Mouse (Mus musculus) hindbrain, embryonic 14.5 days (tissue): Measurements from ENCODE around the gene Arhgap24. TPM values are rescaled to one million over a fixed set of nuclear protein-coding genes. Genes with fewer than 3 reads are reported as not detected.

Experiments used
- ATAC-seq: fragments of 200-750 bp; cut with Nextera tagmentation; 2 replicates; pipeline ENCODE4 v1.8.0; 2017; ENCODE audit warnings: moderate number of reproducible peaks, mild to moderate bottlenecking, moderate TSS enrichment, moderate library complexity; ENCODE audit not compliant: low FRiP score
- DNase-seq: peaks from one replicate; pipeline ENCODE4 v3.0.0-alpha.2; 2015; ENCODE audit warnings: low spot score
- H3K27ac ChIP-seq: fragments of 300-500 bp; sonication (generic); 2 replicates; pipeline ENCODE4 v1.5.1; 2014; ENCODE audit warnings: mild to moderate bottlenecking, moderate library complexity
- H3K27me3 ChIP-seq: fragments of 300-500 bp; sonication (generic); 2 replicates; pipeline ENCODE4 v1.6.1; 2014; ENCODE audit warnings: mild to moderate bottlenecking, low read length, mixed read lengths; ENCODE audit not compliant: control insufficient read depth, insufficient read depth
- H3K36me3 ChIP-seq: fragments of 300-500 bp; sonication (generic); replicated peaks from 2 replicates; pipeline ENCODE4 v1.6.1; 2014; ENCODE audit not compliant: control insufficient read depth, insufficient read depth
- H3K4me1 ChIP-seq: fragments of 300-500 bp; sonication (generic); replicated peaks from 2 replicates; pipeline ENCODE4 v1.6.1; 2014; ENCODE audit warnings: antibody characterized with exemption, low read length, mixed read lengths; ENCODE audit not compliant: control insufficient read depth, insufficient read depth
- H3K4me2 ChIP-seq: fragments of 300-500 bp; sonication (generic); replicated peaks from 2 replicates; pipeline ENCODE4 v1.6.1; 2014; ENCODE audit warnings: mild to moderate bottlenecking, moderate library complexity
- H3K4me3 ChIP-seq: fragments of 300-500 bp; sonication (generic); replicated peaks from 2 replicates; pipeline ENCODE4 v1.5.1; 2014; ENCODE audit warnings: mild to moderate bottlenecking, low read length
- H3K9ac ChIP-seq: fragments of 300-500 bp; sonication (generic); 2 replicates; pipeline ENCODE4 v1.6.1; 2014
- H3K9me3 ChIP-seq: fragments of 300-500 bp; sonication (generic); 2 replicates; pipeline ENCODE4 v1.6.1; 2016; ENCODE audit warnings: low read length; ENCODE audit not compliant: control insufficient read depth
- WGBS: fragments of 180-500 bp; shearing (Covaris S2); extraction: QIAGEN DNeasy Blood & Tissue Kit; methylation state at CpG from one replicate; pipeline ENCODE4 v1.1.7; 2014; 5-methylcytosine and 5-hydroxymethylcytosine counted together
- polyA plus RNA-seq: library from polyadenylated mRNA; unstranded; fragments of >200 nt; fragmentation: Nextera tagmentation; extraction: Ambion mirVana; gene quantifications from 2 replicates; pipeline ENCODE4 v1.2.1, GENCODE M21; 2014

The Arhgap24 gene
- 10.3 and 12.3 TPM in 2 replicates for polyA plus RNA-seq

- Histone ChIP-seq H3K4me2 (peak within 1 kb of the TSS; percentile 86), H3K9me3 (no peaks in the 10 kb centered on the region), H3K27ac (0 out of 2 replicates have a peak within 1 kb of the TSS, but pooled peaks have one; percentile 55), H3K4me3 (peak within 1 kb of the TSS; percentile 43), H3K27me3 (0 out of 2 replicates have a peak, but pooled peaks cover 4% of the 10 kb centered on the region), H3K9ac (peak within 1 kb of the TSS; percentile 63), H3K36me3 (no peaks in the 10 kb centered on the region), H3K4me1 (peaks cover 23% of the 10 kb centered on the region)
- peak; percentile 74 for ATAC-seq
- under 1% methylated on average over 44 of the region's 44 CpGs for WGBS
- peak; percentile 56 for DNase-seq
Measured at GRCm38 (mm10) chr5:102481215-102482211, at the start of gene Arhgap24. TSS of gene Arhgap24 (plus strand) at chr5:102481391.

- 40% methylated on average over 4 of the region's 4 CpGs for WGBS
- Histone ChIP-seq H3K9me3 (no peaks in the 10 kb centered on the region), H3K4me2 (no peak overlapping the region), H3K4me3 (no peak overlapping the region), H3K9ac (no peak overlapping the region), H3K36me3 (no peaks in the 10 kb centered on the region), H3K27ac (no peak overlapping the region), H3K4me1 (no peaks in the 10 kb centered on the region), H3K27me3 (no peaks in the 10 kb centered on the region)
- DNase-seq, result no peak
- ATAC-seq, result no peak
Measured at GRCm38 (mm10) chr5:102434182-102434581, 47.0 kb upstream of the Arhgap24 start.

- no peaks in the 10 kb centered on the region for H3K4me1 ChIP-seq
- H3K4me3 ChIP-seq, result no peak overlapping the region
- no peak overlapping the region for H3K4me2 ChIP-seq
- no peak overlapping the region for H3K9ac ChIP-seq
- 74% methylated on average over 8 of the region's 8 CpGs for WGBS
- ATAC-seq, result no peak
- no peaks in the 10 kb centered on the region for H3K9me3 ChIP-seq
- H3K27ac ChIP-seq, result no peak overlapping the region
- DNase-seq, result no peak
- no peaks in the 10 kb centered on the region for H3K36me3 ChIP-seq
- H3K27me3 ChIP-seq, result no peaks in the 10 kb centered on the region
Measured at GRCm38 (mm10) chr5:102436581-102436980, 44.6 kb upstream of the Arhgap24 start.

GRCm38 (mm10) chr5:102439119-102439877 lies 41.9 kb upstream of the Arhgap24 start:
- no peaks in the 10 kb centered on the region for H3K9me3 ChIP-seq
- H3K9ac ChIP-seq, result no peak overlapping the region
- H3K36me3 ChIP-seq, result no peaks in the 10 kb centered on the region
- H3K27me3 ChIP-seq, result no peaks in the 10 kb centered on the region
- ATAC-seq, result no peak
- H3K27ac ChIP-seq, result no peak overlapping the region
- no peak for DNase-seq
- no peak overlapping the region for H3K4me2 ChIP-seq
- 88% methylated on average over 9 of the region's 9 CpGs for WGBS
- H3K4me1 ChIP-seq, result no peaks in the 10 kb centered on the region
- H3K4me3 ChIP-seq, result no peak overlapping the region

GRCm38 (mm10) chr5:102447436-102447835 lies 33.8 kb upstream of the Arhgap24 start:
- 97% methylated on average over 9 of the region's 9 CpGs for WGBS
- H3K9ac ChIP-seq, result no peak overlapping the region
- H3K4me1 ChIP-seq, result no peaks in the 10 kb centered on the region
- no peak overlapping the region for H3K4me3 ChIP-seq
- ATAC-seq, result no peak
- H3K27me3 ChIP-seq, result no peaks in the 10 kb centered on the region
- no peak overlapping the region for H3K27ac ChIP-seq
- H3K4me2 ChIP-seq, result no peak overlapping the region
- no peaks in the 10 kb centered on the region for H3K36me3 ChIP-seq
- DNase-seq, result no peak
- H3K9me3 ChIP-seq, result no peaks in the 10 kb centered on the region

GRCm38 (mm10) chr5:102450897-102451296 lies 30.3 kb upstream of the Arhgap24 start:
- H3K27ac ChIP-seq, result no peak overlapping the region
- no peak overlapping the region for H3K4me3 ChIP-seq
- no peaks in the 10 kb centered on the region for H3K27me3 ChIP-seq
- no peaks in the 10 kb centered on the region for H3K4me1 ChIP-seq
- H3K36me3 ChIP-seq, result no peaks in the 10 kb centered on the region
- H3K9ac ChIP-seq, result no peak overlapping the region
- WGBS, result 93% methylated on average over 2 of the region's 2 CpGs
- H3K4me2 ChIP-seq, result no peak overlapping the region
- H3K9me3 ChIP-seq, result no peaks in the 10 kb centered on the region
- ATAC-seq (no peak), DNase-seq (no peak)

GRCm38 (mm10) chr5:102452079-102452797 lies 29.0 kb upstream of the Arhgap24 start:
- Histone ChIP-seq H3K9ac (no peak overlapping the region), H3K27me3 (no peaks in the 10 kb centered on the region), H3K27ac (no peak overlapping the region), H3K4me3 (no peak overlapping the region), H3K9me3 (no peaks in the 10 kb centered on the region), H3K36me3 (no peaks in the 10 kb centered on the region), H3K4me2 (no peak overlapping the region), H3K4me1 (no peaks in the 10 kb centered on the region)
- WGBS, result 90% methylated on average over 7 of the region's 7 CpGs
- ATAC-seq, result no peak
- DNase-seq, result no peak

GRCm38 (mm10) chr5:102453324-102453723 lies 27.9 kb upstream of the Arhgap24 start:
- 94% methylated on average over 2 of the region's 2 CpGs for WGBS
- Histone ChIP-seq H3K9me3 (no peaks in the 10 kb centered on the region), H3K36me3 (no peaks in the 10 kb centered on the region), H3K27ac (no peak overlapping the region), H3K4me2 (no peak overlapping the region), H3K4me1 (no peaks in the 10 kb centered on the region), H3K4me3 (no peak overlapping the region), H3K27me3 (no peaks in the 10 kb centered on the region), H3K9ac (no peak overlapping the region)
- ATAC-seq (no peak), DNase-seq (no peak)

GRCm38 (mm10) chr5:102455247-102455646 lies 25.9 kb upstream of the Arhgap24 start:
- no peaks in the 10 kb centered on the region for H3K4me1 ChIP-seq
- 86% methylated on average over 2 of the region's 2 CpGs for WGBS
- DNase-seq (no peak), ATAC-seq (no peak)
- H3K4me2 ChIP-seq, result no peak overlapping the region
- H3K4me3 ChIP-seq, result no peak overlapping the region
- H3K9me3 ChIP-seq, result no peaks in the 10 kb centered on the region
- no peaks in the 10 kb centered on the region for H3K36me3 ChIP-seq
- H3K27ac ChIP-seq, result no peak overlapping the region
- no peak overlapping the region for H3K9ac ChIP-seq
- no peaks in the 10 kb centered on the region for H3K27me3 ChIP-seq
